Mouse (Mus musculus) regulatory T cell (primary cell): ENCODE measurements around the gene Reps2.

Source experiments
- in situ Hi-C: fragments of 300-600 bp; cut with MboI, MseI; formaldehyde crosslinking; loops from one replicate; pipeline ENCODE4 v1.15.1; 2025; ENCODE audit warnings: high pct_unique_total_duplicates

The Reps2 gene

GRCm38 (mm10) chrX:162500962-162501361, 142.5 kb downstream of the Reps2 start:
- in situ Hi-C loops, result no loop called here

DNA sequence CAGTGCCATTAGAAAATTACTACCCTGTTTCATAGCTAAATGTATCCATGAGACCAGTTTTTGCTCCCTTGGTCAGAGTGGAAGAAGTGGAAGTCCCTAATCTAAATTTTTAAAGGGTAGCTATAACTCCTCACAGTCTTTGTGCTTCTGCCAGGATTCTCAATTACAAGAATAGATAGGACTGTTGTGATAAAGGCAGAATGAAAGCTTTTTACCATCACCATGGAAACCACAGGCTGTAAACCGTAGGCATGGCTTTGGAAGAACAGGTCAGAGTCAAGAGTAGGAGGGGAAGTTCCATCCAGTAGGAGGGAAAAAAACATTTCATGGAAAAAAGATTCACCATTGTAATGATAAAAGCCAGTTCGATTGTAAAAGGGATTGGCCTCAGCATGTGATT, 147.0 kb downstream of the Reps2 start:
- in situ Hi-C loops, result no loop called here

- in situ Hi-C loops, result no loop called here
These were observed 154.8 kb downstream of the Reps2 start for GRCm38 (mm10) chrX:162488630-162489029.

GRCm38 (mm10) chrX:162487734-162488133, 155.7 kb downstream of the Reps2 start:
- in situ Hi-C loops, result no loop called here

DNA sequence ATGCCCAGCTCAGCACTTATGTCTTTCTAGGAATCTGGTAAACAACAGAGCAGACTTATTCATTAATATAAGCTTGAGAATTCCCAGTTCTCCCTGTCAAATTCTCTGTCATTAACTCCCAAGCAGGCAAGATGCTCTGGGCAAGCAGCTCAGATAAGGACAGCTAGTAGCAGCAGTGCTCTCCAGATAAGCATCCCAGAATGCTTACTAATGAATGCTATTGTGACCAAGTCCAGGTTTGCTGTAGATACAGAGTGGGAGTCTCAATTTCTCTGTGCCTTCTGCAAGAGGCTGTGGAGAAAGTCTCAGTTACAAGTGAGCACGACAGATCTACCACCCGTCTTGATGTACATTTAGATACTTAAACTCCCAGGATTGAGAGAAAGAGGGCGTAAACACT, 173.2 kb downstream of the Reps2 start:
- in situ Hi-C loops, result no loop called here

- in situ Hi-C loops, result no loop called here
These were observed 181.3 kb downstream of the Reps2 start for GRCm38 (mm10) chrX:162462156-162462555.

GRCm38 (mm10) chrX:162456445-162456844, 187.0 kb downstream of the Reps2 start:
- in situ Hi-C loops, result no loop called here

DNA sequence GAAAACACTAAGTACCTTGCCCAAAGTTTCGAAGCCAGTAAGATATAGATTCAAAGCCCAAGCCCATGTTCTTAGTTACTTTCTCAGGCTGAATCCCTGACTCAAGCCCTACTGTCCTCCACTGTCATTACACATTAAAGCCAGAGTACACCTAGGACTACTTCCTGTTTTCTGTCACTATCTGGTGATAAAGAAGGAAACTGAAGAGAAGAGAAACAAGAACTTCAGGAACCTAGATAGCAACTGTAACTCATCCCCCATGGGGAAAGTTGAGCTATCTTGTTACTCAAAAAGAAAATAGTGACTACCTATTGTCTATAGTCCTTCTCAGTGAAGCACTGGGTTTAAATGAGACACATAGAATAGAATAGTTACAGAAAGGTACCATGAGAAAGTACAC, 188.1 kb downstream of the Reps2 start:
- in situ Hi-C loops, result no loop called here

DNA sequence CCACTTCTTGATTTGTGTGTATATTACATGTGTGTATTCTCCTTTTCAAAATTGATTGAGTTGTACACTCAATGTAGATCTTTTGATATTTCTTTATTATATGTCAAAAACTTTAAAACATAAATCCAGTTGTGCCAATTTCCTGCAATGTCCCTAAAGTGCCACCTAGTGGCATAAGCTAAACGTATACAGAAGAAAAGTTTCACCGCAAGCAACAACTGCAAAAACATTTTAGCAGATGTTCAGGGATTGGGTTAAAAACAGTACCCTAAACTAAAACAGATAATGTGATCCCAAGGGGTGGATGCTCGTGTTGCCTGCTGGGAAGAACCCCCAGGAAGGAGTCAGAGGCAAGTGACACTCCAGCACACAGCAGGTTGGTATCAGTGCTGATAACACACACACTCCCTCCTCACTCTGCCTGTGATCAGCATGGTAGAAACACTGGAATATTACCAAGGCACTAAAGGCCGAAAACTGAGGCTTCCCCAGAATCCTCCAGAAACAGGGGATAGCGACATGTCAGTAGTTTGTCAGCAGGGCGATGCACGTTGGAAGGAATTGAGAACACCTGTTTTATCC, 189.5 kb downstream of the Reps2 start:
- in situ Hi-C loops, result no loop called here

DNA sequence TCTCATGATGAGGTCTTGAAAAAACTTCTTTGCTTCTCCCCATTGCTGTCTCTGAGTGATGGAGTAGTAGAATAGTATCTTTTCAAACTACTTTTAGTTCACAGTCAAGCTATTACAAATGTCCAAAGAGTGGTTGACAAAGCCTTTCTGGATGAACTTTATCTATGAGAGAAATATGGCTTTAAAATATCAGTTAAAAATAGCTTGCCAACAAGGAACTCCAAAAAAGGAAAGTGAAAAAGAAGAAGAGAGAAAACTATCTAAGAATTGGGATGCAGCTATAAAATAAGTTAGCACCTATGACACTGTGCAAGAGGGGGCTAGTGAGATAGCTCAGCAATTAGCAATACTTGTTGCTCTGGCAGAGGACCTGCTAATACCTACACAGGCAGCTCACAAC, 190.8 kb downstream of the Reps2 start:
- in situ Hi-C loops, result no loop called here

GRCm38 (mm10) chrX:162447974-162448373, 195.5 kb downstream of the Reps2 start:
- in situ Hi-C loops, result no loop called here

- in situ Hi-C loops, result no loop called here
These were observed 196.7 kb downstream of the Reps2 start for GRCm38 (mm10) chrX:162446678-162447318.

DNA sequence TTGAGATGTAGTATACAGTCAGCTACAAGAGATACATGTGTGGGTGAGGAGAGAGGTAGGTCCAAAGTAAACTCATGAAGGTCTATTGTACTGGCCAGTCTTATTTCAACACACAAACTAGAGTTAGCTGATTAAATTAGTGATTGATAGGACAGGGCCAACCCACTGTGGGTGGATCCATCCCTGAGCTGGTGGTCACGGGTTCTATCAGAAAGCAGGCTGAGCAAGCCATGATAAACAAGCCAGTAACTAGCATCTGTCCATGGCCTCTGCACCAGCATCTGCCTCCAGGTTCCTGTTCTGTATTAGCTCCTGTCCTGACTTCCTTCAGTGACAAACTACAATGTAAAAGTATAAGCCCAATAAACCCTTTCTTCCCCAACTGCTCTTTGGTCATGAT, 200.1 kb downstream of the Reps2 start:
- in situ Hi-C loops, result no loop called here

GRCm38 (mm10) chrX:162442970-162443369, 200.5 kb downstream of the Reps2 start:
- in situ Hi-C loops, result no loop called here

- in situ Hi-C loops, result no loop called here
These were observed 210.5 kb downstream of the Reps2 start for GRCm38 (mm10) chrX:162432776-162433543.

DNA sequence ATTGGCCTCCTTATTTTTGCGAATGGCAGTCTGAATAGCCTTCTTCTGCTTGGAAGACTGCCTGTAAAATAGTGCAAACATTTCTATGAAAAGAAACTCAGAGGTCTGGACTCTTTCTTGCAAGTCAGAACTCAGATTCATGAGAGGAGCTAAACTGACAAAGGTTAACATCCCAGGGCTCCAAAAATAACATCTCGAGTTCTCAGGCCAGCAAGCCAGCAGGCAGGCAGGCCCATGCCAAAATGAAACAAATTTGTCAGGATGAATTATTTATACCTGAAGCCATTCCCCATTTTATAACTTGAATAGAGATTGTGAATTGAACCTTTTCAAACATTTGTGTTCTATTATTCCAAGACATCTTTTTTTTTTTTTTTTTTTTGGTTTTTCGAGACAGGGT, 215.8 kb downstream of the Reps2 start:
- in situ Hi-C loops, result no loop called here

GRCm38 (mm10) chrX:162419431-162419830, 224.0 kb downstream of the Reps2 start:
- in situ Hi-C loops, result no loop called here

- in situ Hi-C loops, result no loop called here
These were observed 230.3 kb downstream of the Reps2 start for GRCm38 (mm10) chrX:162413124-162413523.

GRCm38 (mm10) chrX:162407291-162407690, 236.2 kb downstream of the Reps2 start:
- in situ Hi-C loops, result no loop called here

DNA sequence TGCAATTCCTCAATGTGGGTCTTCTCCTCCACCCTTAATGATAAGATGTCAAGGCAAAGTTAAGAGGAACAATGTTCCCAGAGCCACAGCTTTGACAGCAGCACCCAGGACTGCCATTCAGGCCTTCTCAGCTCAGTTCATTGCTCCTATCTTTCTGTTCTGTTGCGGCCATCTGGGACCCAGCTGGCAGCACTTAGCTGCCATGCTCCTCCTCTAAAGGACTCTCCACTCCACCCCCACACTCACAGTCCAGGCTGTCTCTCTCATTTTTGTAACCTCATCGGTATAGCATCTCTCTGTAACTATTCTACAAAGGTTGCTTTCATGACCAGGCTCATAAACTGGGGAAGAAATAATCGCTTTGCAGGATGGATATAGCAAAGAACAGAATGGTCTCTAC, 241.0 kb downstream of the Reps2 start:
- in situ Hi-C loops, result no loop called here

DNA sequence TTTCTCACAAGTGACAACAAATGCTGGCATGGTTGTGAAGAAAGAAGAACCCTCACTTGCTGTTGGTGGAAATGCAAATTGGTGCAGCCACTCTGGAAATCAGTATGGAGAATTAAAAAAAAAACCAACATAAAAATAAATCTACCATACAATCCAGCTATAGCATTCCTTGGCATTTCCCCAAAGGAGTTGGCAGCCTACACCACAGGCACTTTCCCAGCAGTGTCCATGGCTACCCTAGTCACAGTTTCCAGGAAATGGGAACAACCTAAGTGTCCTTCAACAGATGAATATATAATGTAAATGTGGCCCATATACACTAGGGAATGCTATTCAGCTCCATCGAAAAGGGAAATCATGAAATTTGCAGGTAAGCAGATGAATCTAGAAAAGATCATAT, 262.7 kb downstream of the Reps2 start:
- in situ Hi-C loops, result no loop called here

DNA sequence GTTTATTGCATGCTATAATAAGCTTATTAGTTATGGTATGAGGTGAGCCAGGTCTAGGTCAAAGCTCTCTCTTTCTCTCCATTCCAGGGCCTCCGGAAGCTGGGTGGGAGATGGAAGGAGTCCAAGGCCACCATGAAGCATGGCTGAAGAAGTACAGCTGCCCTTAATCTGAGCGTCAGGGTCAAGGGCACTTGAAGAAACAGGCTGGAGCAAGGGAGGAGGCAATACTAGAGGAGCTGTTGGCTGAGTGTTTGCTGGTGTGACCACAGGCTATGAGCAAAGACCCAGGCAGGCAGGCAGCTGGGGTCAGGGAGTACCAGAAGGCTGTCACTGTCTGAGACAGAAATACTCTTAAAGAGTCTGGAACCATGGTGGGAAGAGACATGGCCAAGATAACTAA, 280.2 kb downstream of the Reps2 start:
- in situ Hi-C loops, result no loop called here
